Mouse (Mus musculus) E14TG2a.4 (cell line): Measurements from ENCODE around the gene Chst8.

Experiments used
- CTCF ChIP-seq: conservative IDR thresholded peaks from 2 replicates; pipeline ENCODE4 v1.5.1; 2014; ENCODE audit warnings: low read length
- NANOG ChIP-seq: IDR thresholded peaks from 2 replicates; pipeline ENCODE4 v1.6.1; 2014; ENCODE audit warnings: borderline replicate concordance, low read length, mixed read lengths

- no peak for TF ChIP-seq CTCF
- no peak for TF ChIP-seq NANOG
Measured at GRCm38 (mm10) chr7:34645623-34646022, 166.9 kb downstream of the Chst8 start.
